Mouse (Mus musculus): ENCODE data around the gene Zpld1.

GRCm38 (mm10) chr16:55259719-55260118 is 38.1 kb downstream of the Zpld1 start:
- TF ChIP-seq CTCF (IDR thresholded peaks at IDR 0.05; ENCODE audit: extremely low read depth, insufficient read depth, insufficient read length, insufficient replicate concordance) (no peak), POLR2A (IDR thresholded peaks at IDR 0.05; ENCODE audit: low read depth, low read length) (no peak)
